8 mouse cellular contexts compared by ENCODE assay signal in the genomic region with DNA sequence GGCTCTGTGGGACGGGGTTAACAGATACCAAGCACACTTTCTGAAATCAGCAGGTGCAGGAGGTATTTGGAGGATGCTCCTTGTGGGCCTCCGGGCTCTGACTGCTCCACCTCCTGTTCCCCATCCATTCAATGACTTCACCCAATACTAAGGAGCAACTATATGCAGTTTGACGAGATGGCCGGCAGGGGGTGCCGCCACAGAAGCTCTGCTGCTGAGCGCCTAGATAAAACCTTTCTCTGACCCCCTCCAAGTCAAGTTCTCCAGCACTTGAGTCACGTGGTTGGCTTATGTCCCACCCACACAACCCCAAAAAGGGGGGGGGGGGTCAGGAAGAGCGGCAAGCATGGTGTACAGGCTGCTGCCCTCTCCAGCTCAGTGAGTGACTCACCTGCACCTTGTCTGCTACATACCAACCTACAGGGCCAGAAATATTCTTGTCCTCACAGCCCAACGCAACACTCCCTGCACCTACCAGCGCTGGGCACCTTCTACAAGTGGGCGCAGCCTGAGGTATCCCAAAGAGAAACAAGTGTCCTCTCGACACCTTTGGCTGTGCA. TPM values are rescaled to one million over a fixed set of nuclear protein-coding genes. Genes with fewer than 3 reads are reported as not detected.
DNase-seq lines count a peak whose midpoint lies in the region; ATAC-seq and TF ChIP-seq lines count a peak whose summit lies in the region.

No protein-coding gene starts in this region.

- 33% methylated on average over 12 of the region's 12 CpGs for WGBS in hindbrain, embryonic 10.5 days
- WGBS in hindbrain, embryonic 16.5 days: 40% methylated on average over 12 of the region's 12 CpGs
- WGBS in lung, embryonic 14.5 days: 28% methylated on average over 12 of the region's 12 CpGs

- TF ChIP-seq CTCF in lung, embryonic 14.5 days (IDR thresholded peaks at IDR 0.05; ENCODE audit: low read depth): peak; percentile 73

- 0 out of 2 replicates have a peak, but pooled peaks cover under 1% of the 10 kb centered on the region for H3K4me1 ChIP-seq in hindbrain, embryonic 10.5 days (replicated peaks)
- H3K4me1 ChIP-seq in hindbrain, embryonic 16.5 days (ENCODE audit: control insufficient read depth, insufficient read depth, low read depth, low read length): no peaks in the 10 kb centered on the region
- H3K4me1 ChIP-seq in lung, embryonic 14.5 days (ENCODE audit: insufficient read depth): peaks cover 9% of the 10 kb centered on the region; the same call in 1 of the 2 replicates

- no peak overlapping the region for H3K9ac ChIP-seq in hindbrain, embryonic 16.5 days (ENCODE audit: low read depth, low read length)
- H3K9ac ChIP-seq in lung, embryonic 14.5 days: no peak overlapping the region

- DNase-seq in hindbrain, embryonic 10.5 days (ENCODE audit: low spot score): peak; percentile 51
- DNase-seq in 416B (ENCODE audit: low read depth) (peak; percentile 74), R1 (ENCODE audit: low read depth, low spot score) (peak; percentile 91)
- peak; percentile 67 for DNase-seq in embryo, embryonic 10.5 days (ENCODE audit: low spot score)
- DNase-seq in lung, embryonic 14.5 days: peak; percentile 70
- DNase-seq in thymus, postnatal 25 days: peak; percentile 27
- DNase-seq in frontal cortex, postnatal 25 days (ENCODE audit: low spot score in 2 of 2): no peak

- no peak overlapping the region for H3K4me3 ChIP-seq in hindbrain, embryonic 10.5 days
- no peak overlapping the region for H3K4me3 ChIP-seq in hindbrain, embryonic 16.5 days (ENCODE audit: low read length)
- H3K4me3 ChIP-seq in lung, embryonic 14.5 days (ENCODE audit: low read depth, low read length): no peak overlapping the region

- H3K9me3 ChIP-seq in hindbrain, embryonic 10.5 days: no peaks in the 10 kb centered on the region
- no peaks in the 10 kb centered on the region for H3K9me3 ChIP-seq in hindbrain, embryonic 16.5 days (ENCODE audit: control insufficient read depth, low read length)
- H3K9me3 ChIP-seq in lung, embryonic 14.5 days (ENCODE audit: low read depth, low read length): no peaks in the 10 kb centered on the region

- no peak overlapping the region for H3K4me2 ChIP-seq in hindbrain, embryonic 16.5 days (ENCODE audit: low read length)
- H3K4me2 ChIP-seq in lung, embryonic 14.5 days: no peak overlapping the region

- no peak overlapping the region for H3K27ac ChIP-seq in hindbrain, embryonic 10.5 days
- H3K27ac ChIP-seq in hindbrain, embryonic 16.5 days (ENCODE audit: low read depth, low read length): no peak overlapping the region
- H3K27ac ChIP-seq in lung, embryonic 14.5 days (ENCODE audit: low read depth): no peak overlapping the region

- no peak; the same call in 1 of the 2 replicates for ATAC-seq in hindbrain, embryonic 16.5 days
- ATAC-seq in lung, embryonic 14.5 days (ENCODE audit: insufficient read depth): no peak

- H3K27me3 ChIP-seq in hindbrain, embryonic 10.5 days (ENCODE audit: insufficient read depth, poor library complexity, severe bottlenecking): no peaks in the 10 kb centered on the region
- H3K27me3 ChIP-seq in hindbrain, embryonic 16.5 days (replicated peaks; ENCODE audit: control insufficient read depth, insufficient read depth, low read length): no peaks in the 10 kb centered on the region
- H3K27me3 ChIP-seq in lung, embryonic 14.5 days (ENCODE audit: insufficient read depth, low read length): no peaks in the 10 kb centered on the region

- no peaks in the 10 kb centered on the region for H3K36me3 ChIP-seq in hindbrain, embryonic 10.5 days
- no peaks in the 10 kb centered on the region for H3K36me3 ChIP-seq in hindbrain, embryonic 16.5 days (ENCODE audit: control insufficient read depth, insufficient read depth, low read length)
- no peaks in the 10 kb centered on the region for H3K36me3 ChIP-seq in lung, embryonic 14.5 days (ENCODE audit: insufficient read depth)

RNA-seq across cellular contexts. Expression of a gene that starts 40.5 kb away (rescaled TPM):
- 2.5 and 2.7 TPM in 2 replicates for polyA plus RNA-seq in hindbrain, embryonic 10.5 days (2016; fragmentation: Nextera tagmentation; extraction: Ambion mirVana)
- 12.8 and 13.6 TPM in 2 replicates for polyA plus RNA-seq in hindbrain, embryonic 16.5 days (2015; fragmentation: Nextera tagmentation; extraction: Ambion mirVana)
- 2.2 and 2.5 TPM in 2 replicates for polyA plus RNA-seq in lung, embryonic 14.5 days (2014; fragmentation: Nextera tagmentation; extraction: Ambion mirVana)

Comparison
In these comparisons a context has a peak if more than half of its experiments do, and no peak if none do; other contexts are left out.
1. DNase-seq: peak in hindbrain, embryonic 10.5 days (single experiment), 416B (single experiment), R1 (single experiment), embryo, embryonic 10.5 days (single experiment), lung, embryonic 14.5 days (single experiment) and thymus, postnatal 25 days (single experiment); none in frontal cortex, postnatal 25 days (0 of 2).